In genomic region chr4:34885631-34886351, GRCm38 (mm10) we compare ENCODE assay signal across 7 mouse cellular contexts. TPM values are rescaled to one million over a fixed set of nuclear protein-coding genes. Genes with fewer than 3 reads are reported as not detected.
DNase-seq lines count a peak whose midpoint lies in the region; ATAC-seq and TF ChIP-seq lines count a peak whose summit lies in the region.

No protein-coding gene starts in this region.

- H3K9ac ChIP-seq in forebrain, embryonic 12.5 days: peak overlapping the region; percentile 84; the same call in 1 of the 2 replicates
- H3K9ac ChIP-seq in limb, embryonic 15.5 days: no peak overlapping the region

- no peak for DNase-seq in testis, postnatal 10 days (ENCODE audit: low spot score)
- DNase-seq in testis, postnatal 14 days (ENCODE audit: low spot score): peak; percentile 25
- DNase-seq in cerebellum, adult 9-11 months: no peak
- no peak for DNase-seq in cerebellum, postnatal 10 days

- no peak overlapping the region; the same call in 1 of the 2 replicates for H3K4me3 ChIP-seq in testis, adult 2 months (ENCODE audit: control insufficient read depth, low read depth, low read length)
- H3K4me3 ChIP-seq in forebrain, embryonic 12.5 days (replicated peaks): peak overlapping the region; percentile 73
- peak overlapping the region; percentile 73; the same call in 1 of the 2 replicates for H3K4me3 ChIP-seq in limb, embryonic 15.5 days

- TF ChIP-seq CTCF in testis, adult 2 months (IDR thresholded peaks at IDR 0.05; ENCODE audit: control insufficient read depth, insufficient read depth, insufficient replicate concordance, low read depth, low read length): no peak

- peak overlapping the region; percentile 80 for H3K4me2 ChIP-seq in forebrain, embryonic 12.5 days
- H3K4me2 ChIP-seq in limb, embryonic 15.5 days: peak overlapping the region; percentile 91

- no peaks in the 10 kb centered on the region for H3K36me3 ChIP-seq in testis, adult 2 months (ENCODE audit: control insufficient read depth, insufficient read depth, low read length)
- no peaks in the 10 kb centered on the region for H3K36me3 ChIP-seq in forebrain, embryonic 12.5 days (replicated peaks)
- H3K36me3 ChIP-seq in limb, embryonic 15.5 days: no peaks in the 10 kb centered on the region

- peaks cover 9% of the 10 kb centered on the region for H3K4me1 ChIP-seq in testis, adult 2 months (ENCODE audit: control insufficient read depth, insufficient read depth, low read length)
- H3K4me1 ChIP-seq in forebrain, embryonic 12.5 days: peaks cover 26% of the 10 kb centered on the region
- H3K4me1 ChIP-seq in limb, embryonic 15.5 days: peaks cover 11% of the 10 kb centered on the region; the same call in 1 of the 2 replicates

- peak overlapping the region; percentile 63 for H3K27ac ChIP-seq in testis, adult 2 months (ENCODE audit: control insufficient read depth, insufficient read depth, low read depth, low read length)
- peak overlapping the region; percentile 97 for H3K27ac ChIP-seq in forebrain, embryonic 12.5 days
- H3K27ac ChIP-seq in limb, embryonic 15.5 days: peak overlapping the region; percentile 86

- H3K27me3 ChIP-seq in testis, adult 2 months (ENCODE audit: control insufficient read depth, insufficient read depth, low read length): no peaks in the 10 kb centered on the region
- peaks cover 18% of the 10 kb centered on the region for H3K27me3 ChIP-seq in forebrain, embryonic 12.5 days
- peaks cover 17% of the 10 kb centered on the region for H3K27me3 ChIP-seq in limb, embryonic 15.5 days

- no peak for ATAC-seq in forebrain, embryonic 12.5 days (ENCODE audit: low FRiP score)
- no peak for ATAC-seq in limb, embryonic 15.5 days (ENCODE audit: insufficient number of reproducible peaks, low FRiP score, low TSS enrichment, low read depth)

- no peaks in the 10 kb centered on the region for H3K9me3 ChIP-seq in forebrain, embryonic 12.5 days
- no peaks in the 10 kb centered on the region for H3K9me3 ChIP-seq in limb, embryonic 15.5 days

- 61% methylated on average over 9 of the region's 9 CpGs for WGBS in forebrain, embryonic 12.5 days
- WGBS in limb, embryonic 15.5 days: 59% methylated on average over 9 of the region's 9 CpGs

- no peak for TF ChIP-seq POLR2A in testis, adult 2 months (IDR thresholded peaks at IDR 0.05; ENCODE audit: control insufficient read depth, low read depth, low read length)

RNA-seq across cellular contexts. Expression of gene Zfp292, which starts 3.0 kb away (rescaled TPM):
- 1.1 and 1.3 TPM in 2 replicates for polyA plus RNA-seq in testis, adult 2 months (2012; rRNA removed)
- 45.5 and 46.8 TPM in 2 replicates for polyA plus RNA-seq in forebrain, embryonic 12.5 days (2016; fragmentation: Nextera tagmentation; extraction: Ambion mirVana)
- polyA plus RNA-seq in limb, embryonic 15.5 days (2015; fragmentation: Nextera tagmentation; extraction: Ambion mirVana): 14.6 and 17.4 TPM in 2 replicates

RNA-seq across cellular contexts. Expression of gene Cga, which starts 7.8 kb away (rescaled TPM):
- not detected in 2 replicates for polyA plus RNA-seq in testis, adult 2 months (2012; rRNA removed)
- polyA plus RNA-seq in forebrain, embryonic 12.5 days (2016; fragmentation: Nextera tagmentation; extraction: Ambion mirVana): 0.34 TPM in 1 of 2 replicates, not detected in the other
- not detected in 2 replicates for polyA plus RNA-seq in limb, embryonic 15.5 days (2015; fragmentation: Nextera tagmentation; extraction: Ambion mirVana)
